Mouse (Mus musculus) frontal cortex, postnatal 25 days (tissue): ENCODE data around the gene Spcs3.

Source experiments
- DNase-seq, 2 experiments: peaks; one replicate each; pipeline ENCODE4 v3.0.0; 2022; ENCODE audit warnings: low spot score in 2 of 2

Gene Spcs3

DNA sequence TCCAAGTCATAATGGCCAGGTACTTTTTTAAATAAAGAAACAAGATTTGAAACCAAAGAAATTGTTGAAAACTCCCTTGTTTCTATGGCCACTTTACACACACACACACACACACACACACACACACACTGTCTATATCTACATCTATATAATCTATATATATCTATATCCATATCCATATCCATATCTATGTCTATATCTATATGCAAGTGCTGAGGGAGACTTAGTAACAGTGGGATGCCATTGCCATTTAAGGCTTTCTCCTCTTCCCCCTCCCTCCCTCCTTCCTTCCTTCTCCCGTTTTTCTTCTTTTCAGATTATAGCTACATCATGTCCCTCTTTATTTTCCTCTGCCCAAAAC is 21.7 kb downstream of the Spcs3 start:
- no peak for DNase-seq

DNA sequence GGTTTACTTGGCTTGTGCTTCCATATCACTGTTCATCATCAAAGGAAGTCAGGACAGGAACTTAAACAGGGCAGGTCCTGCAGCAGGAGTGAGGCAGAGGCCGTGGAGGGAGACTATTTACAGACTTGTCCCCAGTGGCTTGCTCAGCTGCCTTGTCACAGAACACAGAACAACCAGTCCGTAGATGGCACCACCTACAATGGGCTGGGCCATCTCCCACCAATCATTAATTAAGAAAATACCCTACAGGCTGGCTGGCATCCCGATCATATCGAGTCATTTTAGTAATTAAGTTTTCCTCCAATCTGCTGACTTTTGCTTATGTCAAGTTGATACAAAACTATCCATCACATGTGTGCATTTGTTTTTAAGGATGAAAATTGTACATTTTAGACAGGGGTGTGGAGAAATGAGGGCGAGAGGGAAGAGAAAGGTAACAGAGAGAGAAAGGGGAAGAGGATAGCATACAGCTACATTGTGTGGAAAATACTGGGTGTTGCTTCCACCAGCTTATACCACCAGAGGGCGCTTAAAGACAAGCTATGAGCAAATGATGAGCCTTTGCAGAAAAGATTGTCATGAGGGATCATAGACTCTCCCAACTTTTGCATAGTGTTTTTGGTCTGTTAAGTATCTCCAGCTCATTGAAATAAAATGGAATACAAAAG is 22.2 kb downstream of the Spcs3 start:
- peak; percentile 68 to 81 for DNase-seq

DNA sequence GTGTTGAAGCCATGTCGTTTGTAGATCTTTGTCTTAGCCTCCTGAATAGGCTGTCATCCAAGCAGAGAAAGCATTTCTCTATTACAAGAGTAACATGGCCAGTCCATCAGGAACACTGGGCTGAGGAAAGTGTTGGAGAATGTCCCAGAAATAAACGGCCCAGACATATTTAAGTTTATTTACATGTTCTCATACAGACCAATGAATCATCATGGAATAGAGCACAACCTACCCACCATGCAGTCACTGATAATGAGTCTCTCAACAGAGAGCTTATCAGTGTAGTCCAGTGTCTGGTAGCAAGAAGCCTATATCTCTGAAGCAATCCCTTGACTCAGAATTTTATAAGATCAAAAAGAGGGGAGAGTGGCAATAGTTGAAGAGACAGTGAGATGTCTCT is 24.7 kb downstream of the Spcs3 start:
- DNase-seq = no peak

DNA sequence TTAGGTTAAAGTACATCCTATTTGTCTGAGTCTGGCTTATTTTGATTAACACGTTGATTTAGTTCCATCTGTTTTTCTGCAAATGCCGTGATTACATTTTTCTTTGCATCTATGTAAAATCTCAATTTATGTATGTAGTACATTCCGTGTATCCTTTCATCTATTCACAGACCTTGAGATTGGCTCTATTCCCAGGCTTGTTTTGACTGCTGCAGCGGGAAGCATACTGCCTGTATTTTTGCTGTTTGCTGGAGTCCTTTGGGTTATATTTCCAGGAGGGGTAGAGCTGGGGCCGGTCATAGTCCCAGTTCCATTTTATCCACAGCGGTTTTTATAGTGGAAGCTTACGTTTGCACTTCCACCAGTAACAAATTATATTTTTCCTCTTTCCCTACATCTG is 26.7 kb downstream of the Spcs3 start:
- no peak for DNase-seq

DNA sequence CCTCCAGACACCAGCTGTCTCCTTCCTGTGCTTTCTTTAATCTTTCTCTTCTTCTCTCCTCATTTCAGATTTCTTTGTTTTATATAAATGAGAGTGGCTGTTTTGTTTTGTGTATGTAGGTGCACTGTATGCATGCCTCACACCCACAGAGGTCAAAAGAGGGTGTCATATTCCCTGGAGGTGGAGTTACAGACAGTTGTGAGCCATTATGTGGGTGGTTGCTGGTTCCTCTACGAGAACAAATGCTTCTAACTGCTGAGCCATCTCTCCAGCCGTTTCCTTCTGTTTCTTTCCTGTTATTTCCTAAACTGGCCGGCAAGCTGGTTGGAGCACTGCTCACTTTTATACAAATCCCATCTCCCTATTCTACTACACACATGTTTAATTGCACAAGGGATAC is 35.9 kb downstream of the Spcs3 start:
- no peak for DNase-seq

DNA sequence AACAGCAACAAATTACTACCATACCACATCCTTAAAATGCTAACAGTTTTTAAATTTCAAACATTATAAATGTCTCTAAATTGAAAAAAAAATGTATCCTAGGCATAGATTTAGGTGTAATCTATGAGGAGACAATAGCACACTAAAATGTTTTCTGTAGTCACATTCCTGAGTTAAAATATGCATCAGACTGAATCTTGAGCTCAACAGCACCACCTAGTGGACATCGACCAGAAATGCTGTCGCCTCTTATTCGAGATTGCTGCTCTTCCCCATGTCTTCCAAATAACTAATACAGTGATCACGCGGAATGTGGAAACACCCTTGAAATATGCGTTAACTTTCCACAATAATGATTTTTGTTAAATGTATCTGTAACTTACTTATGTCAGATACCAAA is 36.7 kb downstream of the Spcs3 start:
- peak in 1 of 2 experiments; percentile 31 for DNase-seq

DNA sequence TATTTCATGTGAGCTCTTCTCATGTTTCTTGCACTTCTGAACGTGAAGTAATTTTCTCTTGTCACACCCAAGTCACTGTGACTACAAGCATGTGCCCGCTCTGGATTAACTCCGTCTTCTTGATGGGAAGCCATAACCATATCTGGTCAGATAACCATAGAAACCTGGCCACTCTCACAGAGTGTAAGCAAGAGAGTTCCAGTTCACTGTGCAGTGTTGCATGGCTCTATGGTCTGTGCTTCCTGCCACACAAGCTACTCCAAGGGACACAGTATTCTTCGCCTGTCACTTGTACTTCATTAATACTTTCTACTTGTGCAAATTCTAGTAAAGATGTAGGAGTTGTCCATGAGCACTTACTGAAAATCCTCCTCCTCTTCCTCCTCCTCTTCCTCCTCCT is 37.9 kb downstream of the Spcs3 start:
- no peak for DNase-seq

DNA sequence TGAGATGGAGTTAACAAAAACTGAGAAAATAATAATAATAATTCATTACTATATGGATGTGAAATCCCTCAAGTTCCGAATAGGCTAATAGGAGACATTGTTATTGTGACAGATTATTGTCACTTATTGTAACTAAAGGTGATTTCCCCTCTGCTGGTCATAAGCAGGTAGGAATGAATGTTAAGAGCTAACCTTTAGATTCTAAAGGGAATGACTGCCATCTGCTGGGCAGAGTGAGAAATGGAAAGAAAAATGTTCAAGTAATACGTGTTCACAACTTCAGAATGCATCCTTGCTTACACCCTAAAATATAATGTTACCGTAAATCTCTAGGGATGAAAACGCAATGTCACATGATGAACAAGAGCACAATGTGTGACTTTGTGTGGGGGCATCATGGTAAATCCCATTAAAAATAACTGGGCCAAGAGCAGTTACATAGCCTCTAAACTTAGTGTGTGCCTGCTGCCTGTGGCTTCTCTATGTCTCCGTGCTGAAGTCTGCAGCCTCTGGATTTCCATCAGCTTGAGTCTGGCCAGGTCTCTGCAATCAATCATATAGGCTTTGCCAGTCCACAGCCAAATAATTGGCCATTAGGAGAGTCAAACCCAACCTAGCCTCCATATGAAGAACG is 38.6 kb downstream of the Spcs3 start:
- peak in 1 of 2 experiments; percentile 37 for DNase-seq

DNA sequence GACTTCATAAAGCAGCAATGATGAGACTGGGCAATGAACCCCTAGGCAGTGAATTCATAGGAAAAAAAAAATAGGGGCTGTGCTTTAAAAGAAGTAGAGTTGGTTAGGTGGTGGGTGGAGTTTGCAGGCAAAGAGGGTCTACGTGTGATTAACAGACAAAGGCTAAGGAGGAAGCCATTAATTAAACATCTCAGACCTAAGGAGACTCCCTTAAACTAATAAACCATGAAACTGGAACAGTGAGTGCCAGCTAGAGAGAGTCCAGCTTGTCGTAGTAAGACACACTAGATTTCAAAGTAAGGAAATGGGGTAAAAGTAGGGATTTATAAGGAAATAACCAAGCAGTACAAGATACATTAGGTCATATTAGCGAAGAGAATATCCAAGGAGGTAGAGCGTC is 41.4 kb downstream of the Spcs3 start:
- no peak for DNase-seq

DNA sequence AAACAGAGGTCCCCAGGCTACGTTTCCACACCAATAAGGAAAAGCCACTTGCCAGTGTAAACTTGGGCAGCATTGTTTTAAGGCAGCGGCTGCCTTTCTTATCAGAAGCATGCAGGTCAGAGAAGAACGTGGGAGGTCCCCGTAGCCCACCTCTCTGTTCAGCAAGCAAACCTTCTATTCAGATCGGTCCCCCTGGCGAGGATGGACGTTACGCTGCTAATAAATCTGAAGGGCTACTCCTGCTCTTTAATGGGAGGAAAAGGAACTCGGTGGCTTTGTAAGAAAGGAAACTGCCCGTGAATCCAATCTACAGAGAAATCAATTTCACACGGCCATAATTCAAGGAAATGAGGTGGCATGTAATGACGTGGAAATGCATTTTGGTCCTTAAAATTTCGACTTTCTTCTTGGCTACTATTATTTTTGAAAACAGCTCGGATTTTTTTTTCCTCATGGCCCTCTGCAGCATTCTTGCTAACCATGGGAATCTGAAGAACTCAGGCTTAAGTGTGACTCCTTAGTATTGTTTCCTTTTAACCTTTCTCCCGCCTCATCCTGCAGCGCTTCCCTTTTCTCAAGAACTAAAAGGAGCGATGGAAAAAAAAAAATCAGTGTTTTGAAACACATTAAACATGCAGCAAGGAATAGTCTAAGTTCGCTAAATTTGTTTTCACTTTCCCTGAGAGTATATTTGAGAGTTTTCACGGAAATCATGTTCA is 43.1 kb downstream of the Spcs3 start:
- DNase-seq = no peak
